Mouse (Mus musculus): ENCODE data around the gene Psmd7. TPM values are rescaled to one million over a fixed set of nuclear protein-coding genes. Genes with fewer than 3 reads are reported as not detected.
A peak's percentile ranks its signal among the peaks of the same experiment; 100 is the strongest.
"Not testable (repeated sequence)": the region's sequence is repeated elsewhere in the genome, so short reads cannot be mapped to it uniquely, and the experiment has no call there.

Gene Psmd7
- 118 and 120 TPM in 2 replicates for polyA plus RNA-seq (2015; fragmentation: Nextera tagmentation; extraction: Ambion mirVana)

GRCm38 (mm10) chr8:107587995-107588780 lies at the start of gene Psmd7:
Psmd7 (minus strand) TSS chr8:107588464.
- ATAC-seq (ENCODE audit: insufficient read depth): peak; percentile 93
- 1% methylated on average over 65 of the region's 65 CpGs for WGBS (ENCODE audit: insufficient replicate concordance)
- H3K36me3 ChIP-seq (replicated peaks): peaks cover 29% of the 10 kb centered on the region
- H3K4me2 ChIP-seq: peak within 1 kb of the TSS; percentile 79
- peak within 1 kb of the TSS; percentile 88 for H3K9ac ChIP-seq
- peaks cover 22% of the 10 kb centered on the region for H3K4me1 ChIP-seq (replicated peaks)
- H3K9me3 ChIP-seq (replicated peaks): no peaks in the 10 kb centered on the region
- peak within 1 kb of the TSS; percentile 96 for H3K4me3 ChIP-seq (replicated peaks)
- peak within 1 kb of the TSS; percentile 78 for H3K27ac ChIP-seq (replicated peaks)
- H3K27me3 ChIP-seq: no peaks in the 10 kb centered on the region

- H3K9me3 ChIP-seq (replicated peaks): no peaks in the 10 kb centered on the region
- no peak overlapping the region for H3K4me3 ChIP-seq (replicated peaks)
- H3K27me3 ChIP-seq: no peaks in the 10 kb centered on the region
- ATAC-seq (ENCODE audit: insufficient read depth): no peak
- H3K9ac ChIP-seq: no peak overlapping the region
- H3K4me2 ChIP-seq: no peak overlapping the region
- 86% methylated on average over 2 of the region's 2 CpGs for WGBS (ENCODE audit: insufficient replicate concordance)
- H3K4me1 ChIP-seq (replicated peaks): no peaks in the 10 kb centered on the region
- H3K36me3 ChIP-seq (replicated peaks): no peaks in the 10 kb centered on the region
- H3K27ac ChIP-seq (replicated peaks): no peak overlapping the region
Measured at GRCm38 (mm10) chr8:107633734-107634133, 45.5 kb upstream of the Psmd7 start.

- no peak for ATAC-seq (ENCODE audit: insufficient read depth)
- 73% methylated on average over 11 of the region's 11 CpGs for whole genome bisulfite sequencing (ENCODE audit: insufficient replicate concordance)
- no peaks in the 10 kb centered on the region for H3K4me1 ChIP-seq (replicated peaks)
- H3K9ac ChIP-seq: no peak overlapping the region
- H3K27me3 ChIP-seq: no peaks in the 10 kb centered on the region
- no peaks in the 10 kb centered on the region for H3K9me3 ChIP-seq (replicated peaks)
- H3K4me2 ChIP-seq: no peak overlapping the region
- no peak overlapping the region for H3K27ac ChIP-seq (replicated peaks)
- H3K36me3 ChIP-seq (replicated peaks): no peaks in the 10 kb centered on the region
- no peak overlapping the region for H3K4me3 ChIP-seq (replicated peaks)
Measured at GRCm38 (mm10) chr8:107629701-107630100, 41.4 kb upstream of the Psmd7 start.

- no peaks in the 10 kb centered on the region for H3K9me3 ChIP-seq (replicated peaks)
- WGBS (ENCODE audit: insufficient replicate concordance): 48% methylated on average over 8 of the region's 8 CpGs
- no peak overlapping the region for H3K4me2 ChIP-seq
- no peak overlapping the region for H3K27ac ChIP-seq (replicated peaks)
- no peak for ATAC-seq (ENCODE audit: insufficient read depth)
- no peaks in the 10 kb centered on the region for H3K4me1 ChIP-seq (replicated peaks)
- H3K27me3 ChIP-seq: no peaks in the 10 kb centered on the region
- no peaks in the 10 kb centered on the region for H3K36me3 ChIP-seq (replicated peaks)
- H3K4me3 ChIP-seq (replicated peaks): no peak overlapping the region
- H3K9ac ChIP-seq: no peak overlapping the region
Measured at GRCm38 (mm10) chr8:107628501-107629149, 40.4 kb upstream of the Psmd7 start.

GRCm38 (mm10) chr8:107627881-107628280 lies 39.6 kb upstream of the Psmd7 start:
- H3K36me3 ChIP-seq (replicated peaks): no peaks in the 10 kb centered on the region
- no peak for ATAC-seq (ENCODE audit: insufficient read depth)
- H3K27ac ChIP-seq (replicated peaks): no peak overlapping the region
- no peak overlapping the region for H3K9ac ChIP-seq
- H3K27me3 ChIP-seq: no peaks in the 10 kb centered on the region
- H3K4me2 ChIP-seq: no peak overlapping the region
- no peaks in the 10 kb centered on the region for H3K9me3 ChIP-seq (replicated peaks)
- 80% methylated on average over 9 of the region's 9 CpGs for WGBS (ENCODE audit: insufficient replicate concordance)
- no peaks in the 10 kb centered on the region for H3K4me1 ChIP-seq (replicated peaks)
- no peak overlapping the region for H3K4me3 ChIP-seq (replicated peaks)

GRCm38 (mm10) chr8:107624301-107624700 lies 36.0 kb upstream of the Psmd7 start:
- H3K4me1 ChIP-seq (replicated peaks); H3K36me3 ChIP-seq (replicated peaks); H3K4me2 ChIP-seq; H3K27ac ChIP-seq (replicated peaks); H3K4me3 ChIP-seq (replicated peaks); H3K9ac ChIP-seq; H3K27me3 ChIP-seq; ATAC-seq (ENCODE audit: insufficient read depth); H3K9me3 ChIP-seq (replicated peaks): not testable (repeated sequence)

GRCm38 (mm10) chr8:107621930-107622623 lies 33.8 kb upstream of the Psmd7 start:
- ATAC-seq (ENCODE audit: insufficient read depth): no peak
- Histone ChIP-seq H3K9ac (no peak overlapping the region), H3K4me2 (no peak overlapping the region), H3K27me3 (no peaks in the 10 kb centered on the region), H3K4me1 (replicated peaks) (0 out of 2 replicates have a peak, but pooled peaks cover 2% of the 10 kb centered on the region), H3K9me3 (replicated peaks) (no peaks in the 10 kb centered on the region), H3K4me3 (replicated peaks) (no peak overlapping the region), H3K36me3 (replicated peaks) (no peaks in the 10 kb centered on the region), H3K27ac (replicated peaks) (no peak overlapping the region)
- 71% methylated on average over 10 of the region's 10 CpGs for WGBS (ENCODE audit: insufficient replicate concordance)

- no peaks in the 10 kb centered on the region for H3K9me3 ChIP-seq (replicated peaks)
- no peaks in the 10 kb centered on the region for H3K27me3 ChIP-seq
- no peaks in the 10 kb centered on the region for H3K36me3 ChIP-seq (replicated peaks)
- 0 out of 2 replicates have a peak, but pooled peaks cover 2% of the 10 kb centered on the region for H3K4me1 ChIP-seq (replicated peaks)
- no peak overlapping the region for H3K4me2 ChIP-seq
- ATAC-seq (ENCODE audit: insufficient read depth): no peak
- no peak overlapping the region for H3K9ac ChIP-seq
- H3K27ac ChIP-seq (replicated peaks): no peak overlapping the region
- 6% methylated on average over 3 of the region's 3 CpGs for WGBS (ENCODE audit: insufficient replicate concordance)
- H3K4me3 ChIP-seq (replicated peaks): no peak overlapping the region
Measured at GRCm38 (mm10) chr8:107621136-107621535, 32.9 kb upstream of the Psmd7 start.

GRCm38 (mm10) chr8:107618499-107618898 lies 30.2 kb upstream of the Psmd7 start:
- H3K36me3 ChIP-seq (replicated peaks): no peaks in the 10 kb centered on the region
- no peak overlapping the region for H3K27ac ChIP-seq (replicated peaks)
- H3K4me2 ChIP-seq: no peak overlapping the region
- H3K4me3 ChIP-seq (replicated peaks): no peak overlapping the region
- no peak for ATAC-seq (ENCODE audit: insufficient read depth)
- 0 out of 2 replicates have a peak, but pooled peaks cover 2% of the 10 kb centered on the region for H3K4me1 ChIP-seq (replicated peaks)
- no peak overlapping the region for H3K9ac ChIP-seq
- 80% methylated on average over 10 of the region's 10 CpGs for WGBS (ENCODE audit: insufficient replicate concordance)
- H3K9me3 ChIP-seq (replicated peaks): no peaks in the 10 kb centered on the region
- H3K27me3 ChIP-seq: no peaks in the 10 kb centered on the region

GRCm38 (mm10) chr8:107613411-107613810 lies 25.1 kb upstream of the Psmd7 start:
- no peak for ATAC-seq (ENCODE audit: insufficient read depth)
- H3K27ac ChIP-seq (replicated peaks): no peak overlapping the region
- WGBS (ENCODE audit: insufficient replicate concordance): 68% methylated on average over 6 of the region's 6 CpGs
- no peaks in the 10 kb centered on the region for H3K4me1 ChIP-seq (replicated peaks)
- H3K4me3 ChIP-seq (replicated peaks): no peak overlapping the region
- H3K4me2 ChIP-seq: no peak overlapping the region
- no peaks in the 10 kb centered on the region for H3K9me3 ChIP-seq (replicated peaks)
- H3K36me3 ChIP-seq (replicated peaks): no peaks in the 10 kb centered on the region
- no peak overlapping the region for H3K9ac ChIP-seq
- H3K27me3 ChIP-seq: no peaks in the 10 kb centered on the region

- Histone ChIP-seq H3K27ac (replicated peaks) (no peak overlapping the region), H3K4me1 (replicated peaks) (no peaks in the 10 kb centered on the region), H3K9ac (no peak overlapping the region), H3K36me3 (replicated peaks) (no peaks in the 10 kb centered on the region), H3K4me2 (no peak overlapping the region), H3K27me3 (no peaks in the 10 kb centered on the region), H3K9me3 (replicated peaks) (no peaks in the 10 kb centered on the region), H3K4me3 (replicated peaks) (no peak overlapping the region)
- 60% methylated on average over 11 of the region's 11 CpGs for WGBS (ENCODE audit: insufficient replicate concordance)
- ATAC-seq (ENCODE audit: insufficient read depth): no peak
Measured at GRCm38 (mm10) chr8:107610845-107611244, 22.6 kb upstream of the Psmd7 start.

Measured in liver, embryonic 15.5 days (tissue).